Mouse (Mus musculus): ENCODE data around the gene Epc2. TPM values are rescaled to one million over a fixed set of nuclear protein-coding genes. Genes with fewer than 3 reads are reported as not detected.
A peak's percentile ranks its signal among the peaks of the same experiment; 100 is the strongest.
"Not testable (repeated sequence)": the region's sequence is repeated elsewhere in the genome, so short reads cannot be mapped to it uniquely, and the experiment has no call there.

The Epc2 gene
- polyA plus RNA-seq, 1 experiment from 2014 or later: 8.6 TPM

- not testable (repeated sequence) for H3K36me3 ChIP-seq (ENCODE audit: control insufficient read depth, insufficient read depth, low read length); H3K9me3 ChIP-seq (ENCODE audit: control insufficient read depth, low read length); H3K9ac ChIP-seq (ENCODE audit: low read depth, low read length); H3K4me1 ChIP-seq (ENCODE audit: control insufficient read depth, insufficient read depth, low read depth, low read length); H3K27ac ChIP-seq (ENCODE audit: low read depth, low read length); H3K4me2 ChIP-seq (ENCODE audit: low read length); H3K27me3 ChIP-seq (replicated peaks; ENCODE audit: control insufficient read depth, insufficient read depth, low read length); H3K4me3 ChIP-seq (ENCODE audit: low read length)
- WGBS: 92% methylated on average over 1 of the region's 1 CpGs
- ATAC-seq: 0 out of 2 replicates have a peak, but pooled peaks have one; percentile 17
Measured at GRCm38 (mm10) chr2:49505151-49505550, 53.9 kb downstream of the Epc2 start.

GRCm38 (mm10) chr2:49510832-49511231 is 59.5 kb downstream of the Epc2 start:
- Histone ChIP-seq H3K4me2 (ENCODE audit: low read length) (no peak overlapping the region), H3K9me3 (ENCODE audit: control insufficient read depth, low read length) (no peaks in the 10 kb centered on the region), H3K27me3 (replicated peaks; ENCODE audit: control insufficient read depth, insufficient read depth, low read length) (no peaks in the 10 kb centered on the region), H3K27ac (ENCODE audit: low read depth, low read length) (no peak overlapping the region), H3K36me3 (ENCODE audit: control insufficient read depth, insufficient read depth, low read length) (no peaks in the 10 kb centered on the region), H3K4me1 (ENCODE audit: control insufficient read depth, insufficient read depth, low read depth, low read length) (no peaks in the 10 kb centered on the region; the same call in 1 of the 2 replicates), H3K9ac (ENCODE audit: low read depth, low read length) (no peak overlapping the region), H3K4me3 (ENCODE audit: low read length) (no peak overlapping the region)
- WGBS: 17% methylated on average over 1 of the region's 1 CpGs
- no peak for ATAC-seq

GRCm38 (mm10) chr2:49516011-49516410 is 64.7 kb downstream of the Epc2 start:
- H3K27ac ChIP-seq (ENCODE audit: low read depth, low read length): no peak overlapping the region
- no peak overlapping the region for H3K4me2 ChIP-seq (ENCODE audit: low read length)
- no peaks in the 10 kb centered on the region for H3K36me3 ChIP-seq (ENCODE audit: control insufficient read depth, insufficient read depth, low read length)
- no peaks in the 10 kb centered on the region for H3K27me3 ChIP-seq (replicated peaks; ENCODE audit: control insufficient read depth, insufficient read depth, low read length)
- H3K9ac ChIP-seq (ENCODE audit: low read depth, low read length): no peak overlapping the region
- H3K4me1 ChIP-seq (ENCODE audit: control insufficient read depth, insufficient read depth, low read depth, low read length): no peaks in the 10 kb centered on the region; the same call in 1 of the 2 replicates
- H3K4me3 ChIP-seq (ENCODE audit: low read length): no peak overlapping the region
- WGBS: 79% methylated on average over 2 of the region's 2 CpGs
- ATAC-seq: no peak
- no peaks in the 10 kb centered on the region for H3K9me3 ChIP-seq (ENCODE audit: control insufficient read depth, low read length)

GRCm38 (mm10) chr2:49520409-49520808 is 69.1 kb downstream of the Epc2 start:
- no peak overlapping the region for H3K27ac ChIP-seq (ENCODE audit: low read depth, low read length)
- no peak overlapping the region for H3K4me3 ChIP-seq (ENCODE audit: low read length)
- H3K9ac ChIP-seq (ENCODE audit: low read depth, low read length): no peak overlapping the region
- ATAC-seq: no peak
- 79% methylated on average over 2 of the region's 2 CpGs for WGBS
- H3K4me1 ChIP-seq (ENCODE audit: control insufficient read depth, insufficient read depth, low read depth, low read length): peaks cover 3% of the 10 kb centered on the region; the same call in 1 of the 2 replicates
- H3K27me3 ChIP-seq (replicated peaks; ENCODE audit: control insufficient read depth, insufficient read depth, low read length): no peaks in the 10 kb centered on the region
- H3K36me3 ChIP-seq (ENCODE audit: control insufficient read depth, insufficient read depth, low read length): no peaks in the 10 kb centered on the region
- H3K4me2 ChIP-seq (ENCODE audit: low read length): no peak overlapping the region
- H3K9me3 ChIP-seq (ENCODE audit: control insufficient read depth, low read length): no peaks in the 10 kb centered on the region

- Histone ChIP-seq H3K4me3 (ENCODE audit: low read length) (no peak overlapping the region), H3K9ac (ENCODE audit: low read depth, low read length) (no peak overlapping the region), H3K4me2 (ENCODE audit: low read length) (no peak overlapping the region), H3K36me3 (ENCODE audit: control insufficient read depth, insufficient read depth, low read length) (no peaks in the 10 kb centered on the region), H3K27me3 (replicated peaks; ENCODE audit: control insufficient read depth, insufficient read depth, low read length) (no peaks in the 10 kb centered on the region), H3K9me3 (ENCODE audit: control insufficient read depth, low read length) (no peaks in the 10 kb centered on the region), H3K27ac (ENCODE audit: low read depth, low read length) (no peak overlapping the region), H3K4me1 (ENCODE audit: control insufficient read depth, insufficient read depth, low read depth, low read length) (peaks cover 3% of the 10 kb centered on the region; the same call in 1 of the 2 replicates)
- 64% methylated on average over 1 of the region's 1 CpGs for WGBS
- ATAC-seq: no peak
Measured at GRCm38 (mm10) chr2:49520989-49521388, 69.7 kb downstream of the Epc2 start.

GRCm38 (mm10) chr2:49521564-49521963 is 70.3 kb downstream of the Epc2 start:
- H3K36me3 ChIP-seq (ENCODE audit: control insufficient read depth, insufficient read depth, low read length): no peaks in the 10 kb centered on the region
- 67% methylated on average over 2 of the region's 2 CpGs for WGBS
- no peak for ATAC-seq

GRCm38 (mm10) chr2:49522578-49522977 is 71.3 kb downstream of the Epc2 start:
- no peaks in the 10 kb centered on the region for H3K27me3 ChIP-seq (replicated peaks; ENCODE audit: control insufficient read depth, insufficient read depth, low read length)
- H3K4me3 ChIP-seq (ENCODE audit: low read length): no peak overlapping the region
- no peak overlapping the region for H3K9ac ChIP-seq (ENCODE audit: low read depth, low read length)
- 77% methylated on average over 4 of the region's 4 CpGs for WGBS
- H3K27ac ChIP-seq (ENCODE audit: low read depth, low read length): no peak overlapping the region
- peaks cover 3% of the 10 kb centered on the region; the same call in 1 of the 2 replicates for H3K4me1 ChIP-seq (ENCODE audit: control insufficient read depth, insufficient read depth, low read depth, low read length)
- no peak overlapping the region for H3K4me2 ChIP-seq (ENCODE audit: low read length)
- no peaks in the 10 kb centered on the region for H3K36me3 ChIP-seq (ENCODE audit: control insufficient read depth, insufficient read depth, low read length)
- no peak for ATAC-seq
- H3K9me3 ChIP-seq (ENCODE audit: control insufficient read depth, low read length): no peaks in the 10 kb centered on the region

More at GRCm38 (mm10) chr2:49521564-49521963, 70.3 kb downstream of the Epc2 start:
- no peak overlapping the region for H3K27ac ChIP-seq (ENCODE audit: low read depth, low read length)
- peaks cover 3% of the 10 kb centered on the region; the same call in 1 of the 2 replicates for H3K4me1 ChIP-seq (ENCODE audit: control insufficient read depth, insufficient read depth, low read depth, low read length)
- H3K9ac ChIP-seq (ENCODE audit: low read depth, low read length): no peak overlapping the region
- H3K4me2 ChIP-seq (ENCODE audit: low read length): no peak overlapping the region
- no peak overlapping the region for H3K4me3 ChIP-seq (ENCODE audit: low read length)
- no peaks in the 10 kb centered on the region for H3K27me3 ChIP-seq (replicated peaks; ENCODE audit: control insufficient read depth, insufficient read depth, low read length)
- H3K9me3 ChIP-seq (ENCODE audit: control insufficient read depth, low read length): no peaks in the 10 kb centered on the region

GRCm38 (mm10) chr2:49537147-49537546 is 85.9 kb downstream of the Epc2 start:
- Histone ChIP-seq H3K27ac (ENCODE audit: low read depth, low read length) (no peak overlapping the region), H3K9ac (ENCODE audit: low read depth, low read length) (no peak overlapping the region), H3K9me3 (ENCODE audit: control insufficient read depth, low read length) (no peaks in the 10 kb centered on the region), H3K4me1 (ENCODE audit: control insufficient read depth, insufficient read depth, low read depth, low read length) (no peaks in the 10 kb centered on the region), H3K27me3 (replicated peaks; ENCODE audit: control insufficient read depth, insufficient read depth, low read length) (no peaks in the 10 kb centered on the region), H3K4me2 (ENCODE audit: low read length) (no peak overlapping the region), H3K4me3 (ENCODE audit: low read length) (no peak overlapping the region), H3K36me3 (ENCODE audit: control insufficient read depth, insufficient read depth, low read length) (peaks cover 2% of the 10 kb centered on the region; the same call in 1 of the 2 replicates)
- no peak for ATAC-seq
- 88% methylated on average over 6 of the region's 6 CpGs for WGBS

GRCm38 (mm10) chr2:49538056-49538455 is 86.8 kb downstream of the Epc2 start:
- Histone ChIP-seq H3K4me2 (ENCODE audit: low read length) (no peak overlapping the region), H3K4me3 (ENCODE audit: low read length) (no peak overlapping the region), H3K9me3 (ENCODE audit: control insufficient read depth, low read length) (no peaks in the 10 kb centered on the region), H3K27ac (ENCODE audit: low read depth, low read length) (no peak overlapping the region), H3K9ac (ENCODE audit: low read depth, low read length) (no peak overlapping the region), H3K36me3 (ENCODE audit: control insufficient read depth, insufficient read depth, low read length) (peaks cover 2% of the 10 kb centered on the region; the same call in 1 of the 2 replicates), H3K4me1 (ENCODE audit: control insufficient read depth, insufficient read depth, low read depth, low read length) (no peaks in the 10 kb centered on the region), H3K27me3 (replicated peaks; ENCODE audit: control insufficient read depth, insufficient read depth, low read length) (no peaks in the 10 kb centered on the region)
- no peak for ATAC-seq
- 71% methylated on average over 2 of the region's 2 CpGs for WGBS

- no peaks in the 10 kb centered on the region for H3K9me3 ChIP-seq (ENCODE audit: control insufficient read depth, low read length)
- H3K4me1 ChIP-seq (ENCODE audit: control insufficient read depth, insufficient read depth, low read depth, low read length): no peaks in the 10 kb centered on the region
- H3K4me2 ChIP-seq (ENCODE audit: low read length): no peak overlapping the region
- 95% methylated on average over 2 of the region's 2 CpGs for WGBS
- H3K36me3 ChIP-seq (ENCODE audit: control insufficient read depth, insufficient read depth, low read length): peaks cover 2% of the 10 kb centered on the region; the same call in 1 of the 2 replicates
- no peak for ATAC-seq
- no peaks in the 10 kb centered on the region for H3K27me3 ChIP-seq (replicated peaks; ENCODE audit: control insufficient read depth, insufficient read depth, low read length)
- no peak overlapping the region for H3K9ac ChIP-seq (ENCODE audit: low read depth, low read length)
- H3K4me3 ChIP-seq (ENCODE audit: low read length): no peak overlapping the region
- no peak overlapping the region for H3K27ac ChIP-seq (ENCODE audit: low read depth, low read length)
Measured at GRCm38 (mm10) chr2:49539745-49540144, 88.5 kb downstream of the Epc2 start.
